Mouse (Mus musculus) small intestine, adult 2 months (tissue): ENCODE results near the gene Mdga1. TPM values are rescaled to one million over a fixed set of nuclear protein-coding genes. Genes with fewer than 3 reads are reported as not detected.
A peak's percentile ranks its signal among the peaks of the same experiment; 100 is the strongest.

ENCODE experiments used
- H3K27ac ChIP-seq: fragments of 200-500 bp; 2 replicates; pipeline ENCODE4 v1.5.1; 2012; ENCODE audit warnings: low read depth, low read length, control low read depth, inconsistent platforms; ENCODE audit not compliant: insufficient read depth
- H3K27me3 ChIP-seq: fragments of 200-500 bp; 2 replicates; pipeline ENCODE4 v1.6.1; 2012; ENCODE audit warnings: mild to moderate bottlenecking, moderate library complexity, low read length, inconsistent platforms; ENCODE audit not compliant: control insufficient read depth, insufficient read depth
- H3K36me3 ChIP-seq: fragments of 200-500 bp; 2 replicates; pipeline ENCODE4 v1.6.1; 2012; ENCODE audit warnings: mild to moderate bottlenecking, low read length, control low read depth, inconsistent platforms; ENCODE audit not compliant: control insufficient read depth, insufficient read depth
- H3K4me1 ChIP-seq: fragments of 200-500 bp; 2 replicates; pipeline ENCODE4 v1.6.1; 2012; ENCODE audit warnings: low read length, inconsistent platforms, mixed read lengths; ENCODE audit not compliant: control insufficient read depth, insufficient read depth, insufficient read length
- H3K4me3 ChIP-seq: fragments of 200-500 bp; 2 replicates; pipeline ENCODE4 v1.5.1; 2012; ENCODE audit warnings: low read depth, mild to moderate bottlenecking, control low read depth, inconsistent platforms, low read length, moderate library complexity
- CTCF ChIP-seq: fragments of 200-500 bp; IDR thresholded peaks from 2 replicates; pipeline ENCODE4 v1.5.1; 2012; ENCODE audit warnings: low read depth, mild to moderate bottlenecking, control low read depth, inconsistent platforms, low read length, moderate library complexity, mixed read lengths; ENCODE audit not compliant: insufficient replicate concordance, insufficient read length; ENCODE audit errors: extremely low read depth
- POLR2A ChIP-seq: fragments of 200-500 bp; IDR thresholded peaks from 2 replicates; pipeline ENCODE4 v1.6.1; 2012; ENCODE audit warnings: low read depth, mild to moderate bottlenecking, control low read depth, inconsistent platforms, low read length, moderate library complexity
- WGBS: fragments of 180-500 bp; shearing (Covaris S2); methylation state at CpG from one replicate; pipeline ENCODE4 v1.1.7; 2018; 5-methylcytosine and 5-hydroxymethylcytosine counted together
- polyA plus RNA-seq: library from polyadenylated mRNA; depleted of rRNA; stranded (reverse); fragments of >200 nt; gene quantifications from 2 replicates; pipeline ENCODE4 v1.2.3, GENCODE M21; 2012

Mdga1 gene
- polyA plus RNA-seq, 1 experiment, result 1.1 TPM

DNA sequence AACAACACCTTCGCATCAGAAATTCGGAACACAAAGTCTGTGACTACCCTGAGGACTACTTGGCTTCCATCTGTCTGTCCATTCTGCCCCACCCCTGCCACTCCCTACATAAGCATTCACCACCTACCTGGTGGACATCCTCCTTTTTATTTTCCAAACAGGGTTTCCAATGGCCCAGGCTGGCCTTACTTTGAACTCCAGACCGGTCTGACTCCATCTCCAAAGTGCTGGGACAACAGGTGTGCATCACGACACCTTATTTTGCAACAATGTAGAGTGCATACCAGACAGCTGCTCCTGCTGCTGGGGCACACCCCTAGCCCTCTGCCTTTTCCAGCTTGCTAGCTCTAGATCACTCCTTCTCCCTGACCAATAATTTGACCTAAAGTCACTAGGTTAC is 115.1 kb downstream of the Mdga1 start:
- Histone ChIP-seq H3K27me3 (no peaks in the 10 kb centered on the region; the same call in none of the 2 replicates), H3K27ac (no peak overlapping the region), H3K36me3 (no peaks in the 10 kb centered on the region), H3K4me3 (no peak overlapping the region), H3K4me1 (no peaks in the 10 kb centered on the region)
- no peak for TF ChIP-seq POLR2A
- WGBS, result 78% methylated on average over 4 of the region's 4 CpGs

DNA sequence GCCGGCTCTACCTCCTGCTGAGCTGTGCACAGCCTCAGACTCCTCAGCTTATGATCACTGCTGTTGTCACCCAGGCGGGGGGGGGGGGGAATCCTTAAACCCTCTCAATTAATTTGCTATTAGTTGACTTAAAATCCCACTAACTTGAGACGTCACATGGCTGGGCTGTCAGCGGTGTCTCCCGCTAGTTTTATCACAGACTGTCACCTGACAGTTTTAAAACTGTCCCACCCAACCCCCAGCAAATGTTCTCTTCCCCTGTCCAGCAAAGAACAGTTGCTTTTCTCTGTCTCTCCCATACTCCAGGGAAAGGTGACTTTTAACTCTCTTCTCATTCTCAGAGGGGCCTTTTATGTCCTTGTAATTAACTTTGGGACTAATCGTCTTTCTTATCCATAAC is 115.5 kb downstream of the Mdga1 start:
- no peak overlapping the region for H3K4me3 ChIP-seq
- no peaks in the 10 kb centered on the region; the same call in none of the 2 replicates for H3K27me3 ChIP-seq
- WGBS, result 51% methylated on average over 6 of the region's 6 CpGs
- no peaks in the 10 kb centered on the region for H3K36me3 ChIP-seq
- no peak for TF ChIP-seq POLR2A
- TF ChIP-seq CTCF, result no peak
- H3K4me1 ChIP-seq, result no peaks in the 10 kb centered on the region
- no peak overlapping the region for H3K27ac ChIP-seq

DNA sequence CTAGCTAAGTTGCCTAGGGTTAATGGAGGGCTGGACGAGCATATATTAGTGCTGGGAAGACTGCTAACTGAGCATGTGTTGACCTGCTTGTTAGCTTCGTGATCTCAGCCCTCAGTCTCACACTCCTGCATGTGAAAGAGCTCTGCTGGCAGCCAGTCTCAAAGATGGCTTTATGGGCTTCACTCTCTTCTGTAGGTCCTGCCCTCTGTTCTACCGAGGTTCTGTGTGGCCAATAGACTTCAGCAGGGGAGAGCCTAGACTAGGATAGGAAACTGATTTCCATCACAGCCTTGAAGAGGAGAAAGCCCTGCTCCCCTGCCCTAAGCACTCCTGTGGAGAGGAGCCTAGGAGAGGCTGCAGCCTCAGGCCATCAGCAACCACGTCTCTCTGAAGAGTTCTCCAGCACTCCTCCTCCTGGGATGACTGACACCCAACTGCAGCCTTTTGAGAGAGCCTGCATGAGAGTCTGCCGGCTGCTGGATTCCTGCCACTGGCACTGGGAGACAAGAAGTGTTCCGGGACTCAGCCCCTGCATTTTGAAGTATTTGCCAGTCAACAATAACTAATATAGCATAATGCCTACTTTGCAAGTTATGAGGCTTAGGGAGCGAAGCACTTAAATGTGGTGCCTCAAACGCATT is 116.9 kb downstream of the Mdga1 start:
- TF ChIP-seq CTCF (no peak), POLR2A (no peak)
- no peak overlapping the region for H3K27ac ChIP-seq
- H3K36me3 ChIP-seq, result no peaks in the 10 kb centered on the region
- H3K4me3 ChIP-seq, result no peak overlapping the region
- no peaks in the 10 kb centered on the region for H3K4me1 ChIP-seq
- H3K27me3 ChIP-seq, result no peaks in the 10 kb centered on the region; the same call in none of the 2 replicates
- WGBS, result 59% methylated on average over 8 of the region's 8 CpGs

DNA sequence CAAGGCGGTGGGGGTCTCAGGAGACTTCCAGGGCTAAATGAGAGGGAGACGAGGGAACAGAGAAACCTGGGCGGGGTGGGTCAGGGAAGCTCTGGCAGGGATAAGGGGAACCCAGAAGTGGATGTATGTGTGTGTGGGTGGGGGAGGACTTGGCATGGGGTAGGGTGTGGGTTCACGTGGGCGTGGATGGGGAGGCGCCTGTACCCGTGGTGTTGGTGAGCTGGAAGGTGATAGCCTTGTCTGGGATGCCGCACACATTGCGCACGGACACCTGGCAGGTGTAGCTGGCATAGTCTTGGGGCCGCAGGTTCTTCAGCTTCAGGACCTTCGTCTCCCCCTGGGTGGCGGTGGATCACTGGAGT is 120.5 kb downstream of the Mdga1 start:
- H3K4me3 ChIP-seq, result no peak overlapping the region
- H3K27ac ChIP-seq, result no peak overlapping the region
- TF ChIP-seq CTCF (no peak), POLR2A (no peak)
- no peaks in the 10 kb centered on the region for H3K36me3 ChIP-seq
- no peaks in the 10 kb centered on the region for H3K4me1 ChIP-seq
- H3K27me3 ChIP-seq, result no peaks in the 10 kb centered on the region; the same call in none of the 2 replicates
- 72% methylated on average over 13 of the region's 13 CpGs for WGBS

DNA sequence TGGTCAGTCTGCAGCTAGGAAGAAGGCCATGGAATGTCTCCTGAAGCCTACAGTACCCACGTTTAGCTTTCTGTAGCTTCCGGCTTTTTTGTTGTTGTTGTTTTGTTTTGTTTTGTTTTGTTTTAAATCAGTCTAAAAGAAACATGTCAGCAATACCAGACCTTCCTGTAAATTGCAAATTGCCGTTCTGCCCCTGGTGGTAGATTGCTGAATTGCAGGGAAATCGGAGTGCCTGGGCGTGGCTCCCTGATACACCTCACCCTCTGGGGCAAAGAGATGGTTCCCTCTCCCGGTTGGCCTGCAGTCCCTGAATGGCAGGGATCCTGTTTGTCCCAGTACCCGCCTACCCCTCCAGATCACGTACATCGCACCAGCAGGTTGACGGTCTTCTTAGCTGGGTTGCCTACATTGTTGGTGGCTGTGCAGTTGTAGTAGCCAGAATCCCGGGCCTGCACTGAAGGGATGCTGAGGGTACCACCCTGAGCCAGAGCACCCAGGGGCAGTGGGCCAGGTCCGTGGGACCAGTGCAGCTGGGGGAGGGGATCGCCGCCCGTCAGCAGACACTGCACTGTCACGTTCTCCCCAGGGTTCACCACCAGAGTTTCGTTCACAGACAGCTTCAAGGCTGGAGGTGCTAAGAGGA is 121.0 kb downstream of the Mdga1 start:
- no peak overlapping the region for H3K4me3 ChIP-seq
- no peaks in the 10 kb centered on the region; the same call in none of the 2 replicates for H3K27me3 ChIP-seq
- no peak overlapping the region for H3K27ac ChIP-seq
- peak; percentile 74; the same call in 1 of the 2 replicates for TF ChIP-seq CTCF
- TF ChIP-seq POLR2A, result no peak
- 43% methylated on average over 17 of the region's 17 CpGs for WGBS
- no peaks in the 10 kb centered on the region for H3K36me3 ChIP-seq
- H3K4me1 ChIP-seq, result no peaks in the 10 kb centered on the region

DNA sequence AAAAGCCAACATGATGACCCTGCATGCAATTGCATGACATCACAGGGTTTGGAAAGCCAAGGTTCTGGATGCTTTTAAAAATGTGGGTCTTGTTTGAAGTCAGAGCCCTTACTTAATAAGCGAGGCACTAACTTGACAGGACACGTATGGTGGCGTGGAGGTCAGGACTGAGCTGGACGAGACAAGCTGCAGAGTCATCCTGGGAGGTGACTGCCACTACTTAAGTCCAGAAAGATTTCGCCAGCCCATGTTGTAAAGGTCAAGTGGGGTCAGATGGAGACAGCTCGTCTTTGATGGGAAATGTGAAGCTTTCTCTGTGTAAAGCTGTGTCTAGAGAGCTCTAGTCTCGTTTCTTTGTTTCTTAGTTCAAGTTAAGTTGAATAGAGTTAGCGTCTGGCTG is 122.6 kb downstream of the Mdga1 start:
- WGBS, result 77% methylated on average over 8 of the region's 8 CpGs
- H3K4me1 ChIP-seq, result peaks cover 2% of the 10 kb centered on the region; the same call in 1 of the 2 replicates
- no peaks in the 10 kb centered on the region for H3K36me3 ChIP-seq
- no peak overlapping the region for H3K4me3 ChIP-seq
- no peaks in the 10 kb centered on the region; the same call in 1 of the 2 replicates for H3K27me3 ChIP-seq
- no peak overlapping the region for H3K27ac ChIP-seq
- TF ChIP-seq POLR2A, result no peak
- TF ChIP-seq CTCF, result no peak

DNA sequence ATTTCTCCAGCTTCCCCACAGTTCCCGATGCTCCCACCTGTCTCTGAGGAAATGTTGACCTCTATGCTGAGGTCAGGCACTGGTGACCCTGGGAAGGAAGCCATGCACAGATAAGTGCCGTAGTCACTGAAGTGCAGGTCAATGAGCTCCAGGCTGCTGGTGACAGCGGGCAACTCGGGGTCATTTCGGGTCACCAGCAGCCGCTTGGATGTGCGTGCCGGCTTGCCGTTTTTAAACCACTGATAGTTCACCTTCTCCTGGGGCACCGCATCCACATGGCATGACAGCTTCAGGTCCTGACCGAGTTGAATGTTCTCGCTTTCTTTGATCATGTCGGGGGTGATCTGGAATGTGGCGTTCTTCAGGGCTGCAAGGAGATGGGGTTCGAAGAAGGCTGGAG is 123.6 kb downstream of the Mdga1 start:
- Histone ChIP-seq H3K4me3 (no peak overlapping the region), H3K4me1 (peaks cover 5% of the 10 kb centered on the region), H3K27me3 (no peaks in the 10 kb centered on the region; the same call in 1 of the 2 replicates), H3K27ac (no peak overlapping the region), H3K36me3 (no peaks in the 10 kb centered on the region)
- WGBS, result 69% methylated on average over 15 of the region's 15 CpGs
- TF ChIP-seq POLR2A (no peak), CTCF (no peak)
